Mouse (Mus musculus) right cerebral cortex, postnatal 14 days (tissue): ENCODE results near the gene Trdmt1.

Experiments
- DNase-seq: peaks from one replicate; pipeline ENCODE4 v3.0.0; 2022

The Trdmt1 gene

GRCm38 (mm10) chr2:13491734-13492133, 52.7 kb downstream of the Trdmt1 start, which contains the start of gene Cubn:
Gene Cubn, minus strand, starts transcription at chr2:13491813.
- DNase-seq: no peak

- DNase-seq: no peak
Observed at GRCm38 (mm10) chr2:13490480-13490879, 54.0 kb downstream of the Trdmt1 start.

DNA sequence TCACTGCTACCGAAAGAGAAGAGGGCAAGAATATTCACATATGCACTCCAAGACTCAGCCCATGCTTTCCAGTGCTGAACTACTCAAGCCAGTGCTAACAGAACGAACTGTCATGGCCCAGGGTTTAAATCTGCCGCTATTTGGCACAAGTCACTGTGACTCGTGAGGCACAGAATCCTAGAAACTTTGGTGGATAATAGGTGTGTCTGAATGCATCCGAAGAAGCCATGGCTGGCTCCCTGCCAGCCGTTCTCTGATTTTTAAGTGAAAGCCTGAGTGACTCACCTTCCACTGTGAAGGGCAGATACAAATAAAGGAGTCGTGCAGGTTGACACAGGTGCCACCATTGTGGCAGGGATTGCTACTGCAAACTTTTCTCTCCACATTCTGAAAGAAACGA, 58.0 kb downstream of the Trdmt1 start:
- DNase-seq: no peak

GRCm38 (mm10) chr2:13484566-13484965, 59.9 kb downstream of the Trdmt1 start:
- no peak for DNase-seq

GRCm38 (mm10) chr2:13480744-13481143, 63.7 kb downstream of the Trdmt1 start:
- no peak for DNase-seq

- no peak for DNase-seq
Observed at GRCm38 (mm10) chr2:13479165-13479564, 65.3 kb downstream of the Trdmt1 start.

GRCm38 (mm10) chr2:13470108-13470507, 74.4 kb downstream of the Trdmt1 start:
- no peak for DNase-seq

GRCm38 (mm10) chr2:13469641-13470040, 74.8 kb downstream of the Trdmt1 start:
- DNase-seq: no peak

- no peak for DNase-seq
Observed at GRCm38 (mm10) chr2:13466685-13467084, 77.8 kb downstream of the Trdmt1 start.
